Mouse (Mus musculus) spleen, adult 12 weeks (tissue): ENCODE results near the gene Tfrc.

Experiments
- DNase-seq: peaks from one replicate; pipeline ENCODE4 v3.0.0; 2022; ENCODE audit warnings: low spot score

The Tfrc gene

GRCm38 (mm10) chr16:32650461-32650860 lies 41.7 kb downstream of the Tfrc start:
- DNase-seq = no peak

DNA sequence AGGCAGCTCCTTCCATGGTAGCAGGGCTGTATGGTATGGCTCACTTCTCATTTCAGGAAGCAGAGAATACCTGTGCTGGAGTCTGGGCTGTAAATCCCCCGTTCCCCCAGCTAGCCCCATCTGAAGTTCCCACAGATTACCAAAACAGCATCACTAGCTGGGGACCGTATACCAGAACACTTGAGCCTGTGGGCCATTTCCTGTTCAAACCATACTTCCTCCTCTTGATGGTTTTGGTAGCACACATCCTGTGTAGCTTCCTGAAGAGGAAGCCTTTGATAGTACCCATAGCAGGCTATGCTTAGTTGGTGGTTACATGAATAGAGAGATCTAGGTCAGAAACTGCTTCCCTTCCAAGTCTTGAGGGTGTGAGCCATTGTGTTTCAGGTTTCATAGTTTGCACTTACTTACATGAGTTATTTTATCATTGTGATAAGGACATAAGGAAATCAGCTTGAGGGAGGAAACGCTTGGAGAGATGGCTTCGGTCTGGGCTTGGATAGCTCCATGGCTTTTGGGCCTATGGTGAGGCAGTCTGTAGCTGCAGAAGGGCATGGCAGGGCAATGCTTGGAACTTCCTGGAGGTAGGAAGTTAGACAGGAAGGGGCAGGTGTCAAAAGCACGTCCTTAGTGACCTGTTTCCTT lies 42.4 kb downstream of the Tfrc start:
- no peak for DNase-seq

DNA sequence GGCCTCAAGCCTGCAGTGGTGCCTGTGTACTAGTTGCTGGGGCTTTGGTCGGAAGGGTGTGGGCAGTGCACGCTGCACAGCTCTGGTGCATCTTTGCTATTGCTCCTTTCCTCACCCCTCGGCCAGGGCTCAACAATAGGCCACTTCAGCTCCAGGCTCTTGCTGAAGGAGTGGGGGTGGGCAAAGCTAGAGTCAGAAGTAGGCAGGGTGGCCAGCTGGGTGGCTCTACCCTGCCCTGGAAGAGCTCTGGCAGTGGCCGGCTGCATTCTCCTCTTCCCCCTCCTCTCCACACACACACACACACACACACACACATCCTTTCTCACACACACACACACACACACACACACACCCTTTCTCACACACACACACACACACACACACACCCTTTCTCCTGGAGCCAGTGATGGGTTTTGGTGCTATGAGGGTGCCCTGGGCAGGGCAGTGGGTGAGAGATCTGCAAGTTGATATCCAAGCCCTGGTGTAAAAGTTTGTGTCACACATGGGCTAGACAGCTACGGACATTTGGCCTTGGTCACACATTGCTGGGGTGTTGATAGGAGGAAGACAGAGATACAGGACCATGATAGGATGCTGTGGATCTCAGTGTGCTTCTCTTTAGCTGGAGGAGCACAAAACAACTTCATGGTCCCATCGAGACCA lies 45.5 kb downstream of the Tfrc start:
- DNase-seq = no peak

DNA sequence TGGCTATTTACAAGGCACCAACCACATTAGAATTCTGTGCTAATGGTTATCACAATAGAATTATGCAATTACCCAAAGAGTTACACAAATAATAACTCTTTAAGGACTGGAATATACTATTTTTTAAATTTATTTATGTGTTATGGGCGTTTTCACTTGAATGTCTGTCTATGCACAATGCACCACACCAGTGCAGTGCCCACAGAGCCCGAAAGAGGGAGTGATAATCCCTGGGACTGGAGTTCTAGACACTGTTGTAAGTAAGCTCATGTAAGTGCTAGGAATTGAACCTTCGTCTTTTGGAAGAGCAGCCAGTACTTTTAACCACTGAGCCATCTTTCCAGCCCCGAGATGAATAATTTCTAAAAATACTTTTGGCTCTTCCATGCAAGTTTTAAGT lies 46.8 kb downstream of the Tfrc start:
- DNase-seq = no peak

- DNase-seq = no peak
Measured at GRCm38 (mm10) chr16:32656321-32656720, 47.6 kb downstream of the Tfrc start.

GRCm38 (mm10) chr16:32656794-32657193 lies 48.1 kb downstream of the Tfrc start:
- DNase-seq = no peak

GRCm38 (mm10) chr16:32657498-32658250 lies 49.0 kb downstream of the Tfrc start:
- DNase-seq = no peak

DNA sequence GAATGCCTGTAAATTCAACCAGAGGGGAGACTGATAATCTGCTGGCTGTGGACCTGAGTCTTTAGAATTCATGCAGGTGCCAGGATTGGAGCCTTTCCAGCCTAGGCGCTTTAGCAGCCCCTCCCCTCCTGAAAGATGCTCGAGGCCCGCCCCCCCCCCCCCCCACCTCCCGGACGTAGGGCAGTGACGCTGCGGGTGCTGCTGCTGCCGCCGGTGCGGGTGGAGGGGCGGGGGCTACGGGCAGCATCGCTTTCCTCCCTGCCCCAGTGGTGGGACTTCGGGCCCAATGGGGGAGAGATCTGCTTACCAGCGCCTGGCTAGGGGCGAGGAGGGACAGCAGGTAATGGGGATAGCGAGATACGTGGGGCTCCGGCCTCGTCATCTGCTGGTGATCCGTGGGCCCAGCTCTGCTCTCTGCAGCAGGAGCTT lies 50.0 kb downstream of the Tfrc start:
- DNase-seq = no peak

DNA sequence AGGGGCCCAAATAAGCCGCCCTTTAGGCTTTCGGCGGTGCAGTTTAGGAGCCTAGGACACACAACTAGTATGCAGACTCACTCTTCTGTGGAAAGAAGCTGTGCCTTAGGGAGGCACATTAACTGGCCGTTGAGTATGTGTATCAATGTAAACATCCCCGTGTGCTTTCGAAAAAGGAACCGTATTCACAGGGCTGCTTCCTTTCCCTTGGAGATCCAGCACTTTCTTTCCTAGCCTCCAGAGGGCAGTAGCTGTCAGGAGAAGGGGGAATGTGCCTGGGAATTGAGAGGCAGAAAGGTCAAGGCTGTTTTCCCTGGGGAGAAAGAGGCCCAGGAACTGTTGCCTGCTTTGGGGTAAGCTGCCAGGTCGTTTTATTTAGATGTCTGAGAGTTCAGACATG lies 50.7 kb downstream of the Tfrc start:
- DNase-seq = no peak

DNA sequence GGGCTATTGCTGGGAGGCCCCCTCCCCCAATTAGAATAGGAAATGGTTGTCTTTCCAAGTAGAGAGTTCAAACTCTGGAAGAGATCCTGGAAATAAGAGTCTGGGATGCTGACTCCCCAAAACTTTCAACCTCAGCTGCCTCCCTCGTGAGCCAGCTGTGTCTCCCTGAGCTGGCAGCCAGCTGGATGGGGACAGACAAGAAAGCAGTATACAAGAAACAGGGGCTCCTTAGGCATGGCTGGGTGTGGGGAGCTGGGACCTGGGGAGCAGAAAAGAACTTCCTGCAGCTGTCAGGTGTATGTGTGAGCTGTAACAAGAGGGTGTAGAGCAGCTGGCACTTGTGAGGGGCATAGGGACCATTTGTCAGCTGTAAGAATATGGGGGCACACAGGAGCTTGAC lies 51.4 kb downstream of the Tfrc start:
- DNase-seq = no peak

DNA sequence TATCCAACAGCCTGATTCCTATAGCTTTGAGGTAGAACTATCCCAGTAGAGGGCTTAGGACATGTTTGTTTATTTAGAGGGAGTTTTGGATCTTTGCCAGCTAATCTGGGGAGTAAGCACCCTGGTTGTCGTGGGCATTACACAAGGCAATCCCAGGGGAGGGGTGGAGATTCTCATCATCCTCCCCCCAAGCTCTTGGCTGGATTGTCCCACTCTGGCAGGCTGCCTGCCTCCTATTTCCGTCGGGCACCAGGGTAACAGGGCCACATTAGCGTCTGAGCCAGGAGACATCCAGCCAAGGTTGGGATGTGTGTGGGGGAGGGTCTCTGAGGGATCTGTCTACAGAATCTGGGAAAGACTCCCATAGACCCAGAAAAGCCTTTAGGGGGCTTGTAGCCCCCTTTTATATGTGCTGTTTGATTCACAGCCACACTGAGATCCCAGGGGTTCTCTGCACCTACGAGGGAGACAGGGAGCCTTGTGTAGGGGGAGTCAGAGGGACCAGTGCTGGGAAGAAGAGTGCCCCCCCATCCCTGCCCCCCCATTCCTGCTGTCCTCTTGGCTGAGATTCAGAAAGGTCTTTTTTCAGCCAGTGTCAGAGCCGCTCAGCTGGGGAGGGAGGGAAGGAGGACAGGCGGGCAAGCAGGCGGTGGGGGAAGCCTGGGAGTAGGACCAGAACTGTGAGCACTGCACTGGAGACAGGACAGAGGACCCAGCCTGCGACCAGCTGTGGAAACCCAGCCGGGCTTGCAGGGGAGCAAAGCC lies 52.0 kb downstream of the Tfrc start:
- DNase-seq = no peak

DNA sequence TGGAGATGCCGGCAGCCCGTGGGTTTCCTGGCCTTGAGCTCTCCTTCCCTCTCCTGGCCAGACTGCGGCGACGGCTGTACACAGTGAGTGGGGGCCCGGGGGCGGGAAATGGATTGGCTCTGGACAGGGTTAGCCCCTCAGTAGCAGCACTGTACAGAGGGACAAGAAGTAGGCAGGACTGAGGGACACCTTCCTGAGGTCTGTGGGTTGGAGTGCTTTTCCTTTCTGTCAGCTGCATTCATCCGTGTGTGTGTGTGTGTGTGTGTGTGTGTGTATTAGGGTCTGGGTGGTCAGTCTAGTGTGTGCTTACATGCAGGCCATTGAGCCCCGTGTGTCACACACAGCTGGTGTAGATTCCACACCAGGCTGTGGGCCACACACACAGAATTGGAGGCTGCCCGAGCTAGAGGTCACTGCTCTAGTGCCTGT lies 52.8 kb downstream of the Tfrc start:
- no peak for DNase-seq

DNA sequence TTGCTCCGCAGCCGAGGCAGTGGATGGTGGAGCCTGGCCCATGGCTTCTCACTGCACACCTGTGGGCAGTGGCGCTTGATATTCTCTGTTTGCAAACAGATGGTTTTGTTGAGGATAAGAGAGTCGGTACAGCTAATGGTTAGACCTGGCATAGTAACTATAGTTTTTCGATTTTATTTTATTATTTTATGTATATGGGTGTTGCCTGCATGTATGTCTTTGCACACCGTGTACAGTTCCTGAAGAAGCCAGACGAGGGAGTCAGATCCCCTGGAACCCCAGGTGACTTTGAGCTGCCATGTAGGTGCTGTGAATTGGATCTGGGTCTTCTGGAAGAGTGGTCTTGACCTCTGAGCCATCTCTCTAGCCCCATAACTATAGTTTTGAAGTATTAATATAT lies 53.7 kb downstream of the Tfrc start:
- DNase-seq = no peak

GRCm38 (mm10) chr16:32663231-32663858 lies 54.6 kb downstream of the Tfrc start:
- no peak for DNase-seq

- DNase-seq = no peak
Measured at GRCm38 (mm10) chr16:32664211-32664610, 55.5 kb downstream of the Tfrc start.

DNA sequence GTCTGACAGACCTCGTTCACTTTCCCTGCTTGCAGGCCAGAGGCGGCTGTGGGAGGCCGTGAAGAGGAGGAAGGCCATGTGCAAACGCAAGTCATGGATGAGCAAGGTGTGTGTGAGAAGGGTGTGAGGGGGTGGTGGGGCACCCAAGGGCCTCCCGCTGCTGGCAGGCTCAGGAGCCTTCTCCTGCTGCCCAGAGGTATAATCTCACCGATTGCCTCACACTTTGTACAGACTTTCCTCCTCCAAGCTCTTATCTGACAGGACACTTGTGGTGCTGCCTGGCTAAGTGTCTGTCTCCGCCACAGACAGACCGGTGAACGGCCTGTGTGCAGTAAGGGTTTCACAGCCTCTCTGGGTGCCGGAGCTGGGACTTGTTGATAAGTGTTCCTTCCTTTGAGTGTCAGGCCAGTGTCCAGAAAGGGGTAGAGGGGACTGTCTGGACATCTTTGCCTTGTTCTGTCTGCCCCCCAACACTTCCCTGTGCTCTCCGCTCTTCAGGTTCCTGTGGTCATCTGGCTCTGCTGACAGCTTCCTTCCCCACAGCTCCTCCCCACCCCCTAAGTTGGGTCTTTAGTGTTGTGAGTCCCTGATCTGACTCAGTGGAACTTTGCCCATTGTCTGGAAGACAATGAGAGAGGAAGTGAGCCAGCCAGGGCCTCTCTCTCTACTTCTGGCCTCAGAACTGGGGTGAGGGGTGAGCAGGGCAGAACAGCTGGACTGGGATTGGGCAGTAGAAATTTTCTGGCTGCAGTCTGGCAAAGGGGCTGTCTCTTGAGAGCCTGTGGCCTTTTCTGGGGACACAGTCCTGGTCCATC lies 57.3 kb downstream of the Tfrc start:
- DNase-seq = peak; percentile 49

DNA sequence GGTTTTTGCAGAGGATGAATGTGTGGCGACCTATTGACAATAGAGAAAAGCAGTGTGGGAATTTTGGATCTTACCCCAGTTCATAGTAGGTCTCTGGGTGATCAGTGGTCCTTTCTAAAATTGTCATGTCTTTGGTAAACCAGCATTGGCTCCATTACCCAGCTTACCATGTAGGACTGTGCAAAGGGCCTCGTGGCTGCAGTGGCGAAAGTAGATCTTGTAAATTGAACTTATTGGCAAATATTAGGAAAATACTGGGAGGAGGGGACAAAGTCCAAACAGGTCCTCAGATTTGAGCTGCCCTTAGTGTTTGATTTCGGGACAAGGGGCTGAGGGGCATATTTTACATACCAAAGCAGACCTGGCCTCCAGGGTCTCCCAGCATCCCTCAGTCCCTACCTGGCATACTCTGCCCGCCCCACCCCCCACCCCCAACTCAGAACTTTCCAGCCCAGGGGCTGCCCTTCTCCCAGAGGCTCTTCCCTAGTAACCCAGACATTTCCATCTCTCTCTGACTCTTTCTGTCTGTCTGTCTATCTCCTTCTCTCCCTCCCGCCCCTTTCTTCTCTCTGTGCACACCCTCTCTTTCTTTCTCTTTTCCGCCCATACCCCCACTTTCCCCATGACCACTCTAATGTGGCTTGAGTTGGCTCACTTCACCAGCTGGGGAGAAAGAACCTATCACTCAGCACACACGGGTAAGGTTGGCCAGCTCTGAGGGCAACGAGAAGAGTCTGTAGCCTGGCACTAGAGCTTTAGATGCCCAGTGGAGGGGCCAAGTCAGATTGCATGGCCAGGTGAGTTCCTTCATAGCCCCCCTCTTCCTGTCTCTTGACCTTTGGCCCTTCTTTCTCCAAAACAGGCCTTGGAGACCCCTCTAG lies 58.2 kb downstream of the Tfrc start:
- no peak for DNase-seq

GRCm38 (mm10) chr16:32667552-32667872 lies 58.8 kb downstream of the Tfrc start:
- no peak for DNase-seq

DNA sequence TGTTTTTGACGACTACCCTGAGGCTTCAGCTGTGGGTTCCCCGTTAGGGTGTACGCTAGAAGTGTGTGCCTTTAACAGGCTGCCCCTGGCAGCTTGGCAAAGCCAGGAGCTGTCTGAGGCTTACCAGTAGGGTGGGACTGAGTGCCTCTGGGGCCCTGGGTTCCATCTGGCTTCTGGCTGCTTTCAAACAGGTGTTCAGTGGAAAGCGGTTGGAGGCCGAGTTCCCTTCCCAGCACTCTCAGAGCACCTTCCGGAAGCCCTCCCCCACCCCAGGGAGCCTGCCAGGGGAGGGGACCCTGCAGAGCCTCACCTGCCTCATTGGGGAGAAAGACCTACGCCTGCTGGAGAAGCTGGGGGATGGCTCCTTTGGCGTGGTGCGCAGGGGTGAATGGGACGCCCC lies 59.3 kb downstream of the Tfrc start:
- DNase-seq = no peak

- no peak for DNase-seq
Measured at GRCm38 (mm10) chr16:32668472-32668871, 59.8 kb downstream of the Tfrc start.
